29 mouse cellular contexts compared by ENCODE assay signal in the genomic region with DNA sequence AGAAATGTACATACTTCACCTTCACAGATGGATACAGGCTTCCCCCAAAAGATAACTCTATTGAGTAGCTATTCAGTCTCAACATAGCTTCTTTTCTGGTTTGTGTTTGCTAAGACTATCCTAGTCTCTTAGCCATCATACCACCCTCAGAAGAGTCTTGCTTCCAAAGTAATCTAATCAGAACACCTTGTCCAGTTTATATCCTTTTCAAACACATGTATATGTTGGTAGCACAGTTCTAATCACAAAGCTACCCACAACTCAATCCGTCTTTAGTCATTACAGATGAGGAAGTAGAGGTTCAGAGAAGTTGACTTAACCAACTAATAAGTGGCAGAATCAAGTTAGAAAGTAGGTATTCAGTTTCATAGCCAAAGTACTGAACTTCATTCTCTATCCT. TPM values are rescaled to one million over a fixed set of nuclear protein-coding genes. Genes with fewer than 3 reads are reported as not detected.
DNase-seq lines count a peak whose midpoint lies in the region; ATAC-seq and TF ChIP-seq lines count a peak whose summit lies in the region.
"Had no signal": no experiment of that assay in that cellular context is flagged by ENCODE, and none has a peak within 500 bp of the region (broad histone marks: within the 10 kb centered on the region; RNA-seq: fewer than 3 reads in every experiment).

No protein-coding gene starts in this region.

- no peak for TF ChIP-seq POLR2A in cerebellum, adult 2 months (IDR thresholded peaks at IDR 0.05; ENCODE audit: borderline replicate concordance, insufficient read depth, low read length)

- no peak overlapping the region for H3K4me3 ChIP-seq in liver, embryonic 12.5 days
- H3K4me3 ChIP-seq in cerebellum, adult 2 months (replicated peaks; ENCODE audit: insufficient read depth, low read depth, low read length) = no peak overlapping the region
- H3K4me3 ChIP-seq: embryonic facial prominence, embryonic 12.5 days; heart, adult 2 months; heart, embryonic 13.5 days; hindbrain, embryonic 13.5 days; midbrain, embryonic 12.5 days had no signal

- WGBS in liver, embryonic 12.5 days (ENCODE audit: insufficient replicate concordance) = 32% methylated on average over 1 of the region's 1 CpGs
- 95% methylated on average over 1 of the region's 1 CpGs for WGBS in cerebellum, adult 2 months

- no peak overlapping the region for H3K9ac ChIP-seq in liver, embryonic 12.5 days
- H3K9ac ChIP-seq: embryonic facial prominence, embryonic 12.5 days; heart, embryonic 13.5 days; hindbrain, embryonic 13.5 days; midbrain, embryonic 12.5 days had no signal

- no peaks in the 10 kb centered on the region for H3K9me3 ChIP-seq in liver, embryonic 12.5 days (replicated peaks)
- H3K9me3 ChIP-seq: embryonic facial prominence, embryonic 12.5 days; heart, embryonic 13.5 days; hindbrain, embryonic 13.5 days; midbrain, embryonic 12.5 days had no signal

- DNase-seq in A20 (ENCODE audit: low read depth, low spot score) = peak; percentile 35
- DNase-seq in c-Kit-positive CD71-positive TER-119-positive erythroid progenitor cells, embryonic 14.5 days (ENCODE audit: low spot score) = peak; percentile 70
- DNase-seq in layer of hippocampus, postnatal 10 days (ENCODE audit: low spot score in 2 of 2) = no peak
- no peak for DNase-seq in frontal cortex, adult 2 months (ENCODE audit: extremely low spot score in 1 of 2, low spot score in 1 of 2)
- no peak for DNase-seq in cerebellum, adult 2 months
- DNase-seq: adrenal gland, postnatal 14 days; cerebellum, postnatal 14 days; gastrocnemius, postnatal 25 days; heart, adult 2 months; heart, postnatal 36 days; kidney, adult 11 months; kidney, postnatal 4 days; lung, adult 18-20 months; lung, postnatal 10 days; thymus, adult 2 months; thymus, postnatal 4 days had no signal

- no peak for TF ChIP-seq CTCF in cerebellum, adult 2 months (IDR thresholded peaks at IDR 0.05; ENCODE audit: borderline replicate concordance, insufficient read depth, low read depth, low read length)

- no peaks in the 10 kb centered on the region for H3K27me3 ChIP-seq in liver, embryonic 12.5 days (replicated peaks)
- no peaks in the 10 kb centered on the region for H3K27me3 ChIP-seq in cerebellum, adult 2 months (ENCODE audit: control insufficient read depth, insufficient read depth, low read length)
- H3K27me3 ChIP-seq: embryonic facial prominence, embryonic 12.5 days; heart, embryonic 13.5 days; hindbrain, embryonic 13.5 days; midbrain, embryonic 12.5 days had no signal

- H3K4me1 ChIP-seq in liver, embryonic 12.5 days = peaks cover 50% of the 10 kb centered on the region
- peaks cover 2% of the 10 kb centered on the region; the same call in 1 of the 2 replicates for H3K4me1 ChIP-seq in cerebellum, adult 2 months (ENCODE audit: control insufficient read depth, insufficient read depth, low read length)
- H3K4me1 ChIP-seq: embryonic facial prominence, embryonic 12.5 days had no signal

- H3K4me2 ChIP-seq in liver, embryonic 12.5 days = peak overlapping the region; percentile 38
- H3K4me2 ChIP-seq: embryonic facial prominence, embryonic 12.5 days; heart, embryonic 13.5 days; hindbrain, embryonic 13.5 days; midbrain, embryonic 12.5 days had no signal

- peak overlapping the region; percentile 51; the same call in 1 of the 2 replicates for H3K27ac ChIP-seq in liver, embryonic 12.5 days
- H3K27ac ChIP-seq in cerebellum, adult 2 months (ENCODE audit: insufficient read depth, low read length) = no peak overlapping the region
- H3K27ac ChIP-seq: embryonic facial prominence, embryonic 12.5 days; heart, adult 2 months; heart, embryonic 13.5 days; hindbrain, embryonic 13.5 days; midbrain, embryonic 12.5 days had no signal

- peak; percentile 67 for ATAC-seq in liver, embryonic 12.5 days
- peak; percentile 34 for ATAC-seq in megakaryocyte progenitor cell, adult 5-6 weeks (replicated peaks; ENCODE audit: poor library complexity)
- ATAC-seq: forebrain, embryonic 14.5 days had no signal

- H3K36me3 ChIP-seq in liver, embryonic 12.5 days = peaks cover 61% of the 10 kb centered on the region

RNA-seq across cellular contexts. Expression of a gene that starts 5.0 kb away (rescaled TPM):
- 66.0 and 71.2 TPM in 2 replicates for polyA plus RNA-seq in liver, embryonic 12.5 days (2016; fragmentation: Nextera tagmentation; extraction: Ambion mirVana)
- 63.6 and 72.4 TPM in 2 replicates for total RNA-seq in megakaryocyte progenitor cell, adult 5-6 weeks (2015)
- total RNA-seq in megakaryocyte progenitor cell, adult 5-6 weeks (2017) = 16.2 and 27.1 TPM in 2 replicates
- 10 to 100 TPM; 38.6 to 40.4 TPM for total RNA-seq in layer of hippocampus, postnatal 10 days (2021)
- 31.8 and 32.2 TPM in 2 replicates for polyA plus RNA-seq in frontal cortex, adult 2 months (2012; rRNA removed)
- 37.6 and 39.4 TPM in 2 replicates for polyA plus RNA-seq in cerebellum, adult 2 months (2012; rRNA removed)

RNA-seq across cellular contexts. Expression of a gene that starts 13.0 kb away (rescaled TPM):
- 0.07 and 0.17 TPM in 2 replicates for polyA plus RNA-seq in liver, embryonic 12.5 days (2016; fragmentation: Nextera tagmentation; extraction: Ambion mirVana)
- total RNA-seq in megakaryocyte progenitor cell, adult 5-6 weeks (2015) = 0.07 and 0.27 TPM in 2 replicates
- total RNA-seq in megakaryocyte progenitor cell, adult 5-6 weeks (2017) = 0.54 and 0.92 TPM in 2 replicates
- 1 to 10 TPM in 1 of 2 experiments, under 1 TPM in 1; 0.75 to 1.4 TPM for total RNA-seq in layer of hippocampus, postnatal 10 days (2021)
- 1.6 and 2.0 TPM in 2 replicates for polyA plus RNA-seq in frontal cortex, adult 2 months (2012; rRNA removed)
- polyA plus RNA-seq in cerebellum, adult 2 months (2012; rRNA removed) = 0.35 and 0.70 TPM in 2 replicates
- total RNA-seq: gastrocnemius, postnatal 25 days had no signal

RNA-seq across cellular contexts. Expression of a gene that starts 45.4 kb away (rescaled TPM):
- not detected in 2 replicates for polyA plus RNA-seq in liver, embryonic 12.5 days (2016; fragmentation: Nextera tagmentation; extraction: Ambion mirVana)
- not detected in 2 replicates for total RNA-seq in megakaryocyte progenitor cell, adult 5-6 weeks (2015)
- total RNA-seq in megakaryocyte progenitor cell, adult 5-6 weeks (2017) = not detected in 2 replicates
- total RNA-seq in layer of hippocampus, postnatal 10 days (2021) = not detected
- polyA plus RNA-seq in frontal cortex, adult 2 months (2012; rRNA removed) = not detected in 2 replicates
- not detected in 2 replicates for polyA plus RNA-seq in cerebellum, adult 2 months (2012; rRNA removed)
- total RNA-seq: adrenal gland, postnatal 14 days; gastrocnemius, postnatal 25 days; heart, adult 2 months; heart, postnatal 36 days; layer of hippocampus, postnatal 14 days; left cerebral cortex, adult 8-10 months had no signal
- polyA plus RNA-seq: embryonic facial prominence, embryonic 12.5 days; forebrain, embryonic 14.5 days; heart, embryonic 13.5 days; hindbrain, embryonic 13.5 days; kidney, embryonic 16.5 days; limb, embryonic 11.5 days; midbrain, embryonic 12.5 days; neural tube, embryonic 11.5 days; stomach, embryonic 16.5 days had no signal

RNA-seq across cellular contexts. Expression of a gene that starts 52.5 kb away (rescaled TPM):
- polyA plus RNA-seq in liver, embryonic 12.5 days (2016; fragmentation: Nextera tagmentation; extraction: Ambion mirVana) = not detected in 2 replicates
- total RNA-seq in megakaryocyte progenitor cell, adult 5-6 weeks (2015) = 0.91 TPM in 1 of 2 replicates, not detected in the other
- 0.46 and 0.95 TPM in 2 replicates for total RNA-seq in megakaryocyte progenitor cell, adult 5-6 weeks (2017)
- under 1 TPM; 0.31 to 0.48 TPM for total RNA-seq in layer of hippocampus, postnatal 10 days (2021)
- 0.20 and 0.36 TPM in 2 replicates for polyA plus RNA-seq in frontal cortex, adult 2 months (2012; rRNA removed)
- polyA plus RNA-seq in cerebellum, adult 2 months (2012; rRNA removed) = 0.30 and 0.39 TPM in 2 replicates
- polyA plus RNA-seq: forebrain, embryonic 14.5 days; heart, embryonic 13.5 days; hindbrain, embryonic 13.5 days; limb, embryonic 11.5 days; neural tube, embryonic 11.5 days had no signal

Comparison
In these comparisons a context has a peak if more than half of its experiments do, and no peak if none do; other contexts are left out.
1. DNase-seq: peak in A20 (single experiment) and c-Kit-positive CD71-positive TER-119-positive erythroid progenitor cells, embryonic 14.5 days (single experiment); none in layer of hippocampus, postnatal 10 days (0 of 2), frontal cortex, adult 2 months (0 of 2) and cerebellum, adult 2 months (0 of 2).